Mouse (Mus musculus): Measurements from ENCODE around the gene Pip4p1.

GRCm38 (mm10) chr14:50892541-50893459, 37.9 kb downstream of the Pip4p1 start:
- TF ChIP-seq CTCF (IDR thresholded peaks at IDR 0.05; ENCODE audit: borderline replicate concordance, insufficient read depth, low read length) (no peak), POLR2A (IDR thresholded peaks at IDR 0.05; ENCODE audit: low read depth, low read length) (no peak)

Measured in embryonic fibroblast, embryonic 13.5 days (primary cell).